Mouse (Mus musculus): ENCODE measurements around the gene Atp2a2. TPM values are rescaled to one million over a fixed set of nuclear protein-coding genes. Genes with fewer than 3 reads are reported as not detected.

Gene Atp2a2
- polyA plus RNA-seq, 1 experiment from 2014 or later, result 13.2 TPM

GRCm38 (mm10) chr5:122450913-122451317, 51.1 kb downstream of the Atp2a2 start:
- 56% methylated on average over 5 of the region's 5 CpGs for WGBS (ENCODE audit: insufficient replicate concordance)
- Histone ChIP-seq H3K9ac (no peak overlapping the region), H3K36me3 (replicated peaks) (peaks cover 49% of the 10 kb centered on the region), H3K4me3 (replicated peaks) (no peak overlapping the region), H3K4me1 (replicated peaks) (peaks cover 8% of the 10 kb centered on the region; the same call in 1 of the 2 replicates), H3K27me3 (no peaks in the 10 kb centered on the region), H3K27ac (replicated peaks) (no peak overlapping the region), H3K9me3 (replicated peaks) (no peaks in the 10 kb centered on the region), H3K4me2 (no peak overlapping the region)
- no peak for ATAC-seq (ENCODE audit: insufficient read depth)

GRCm38 (mm10) chr5:122449946-122450345, 52.1 kb downstream of the Atp2a2 start:
- no peak for ATAC-seq (ENCODE audit: insufficient read depth)
- H3K9me3 ChIP-seq (replicated peaks), result no peaks in the 10 kb centered on the region
- H3K4me2 ChIP-seq, result no peak overlapping the region
- no peak overlapping the region for H3K9ac ChIP-seq
- no peaks in the 10 kb centered on the region for H3K27me3 ChIP-seq
- H3K4me3 ChIP-seq (replicated peaks), result no peak overlapping the region
- 66% methylated on average over 7 of the region's 7 CpGs for WGBS (ENCODE audit: insufficient replicate concordance)
- H3K36me3 ChIP-seq (replicated peaks), result peaks cover 49% of the 10 kb centered on the region
- peaks cover 8% of the 10 kb centered on the region; the same call in 1 of the 2 replicates for H3K4me1 ChIP-seq (replicated peaks)
- H3K27ac ChIP-seq (replicated peaks), result no peak overlapping the region

- no peaks in the 10 kb centered on the region for H3K9me3 ChIP-seq (replicated peaks)
- peaks cover 8% of the 10 kb centered on the region; the same call in 1 of the 2 replicates for H3K4me1 ChIP-seq (replicated peaks)
- no peak overlapping the region for H3K4me2 ChIP-seq
- WGBS (ENCODE audit: insufficient replicate concordance), result 57% methylated on average over 5 of the region's 5 CpGs
- H3K9ac ChIP-seq, result no peak overlapping the region
- ATAC-seq (ENCODE audit: insufficient read depth), result no peak
- H3K27ac ChIP-seq (replicated peaks), result no peak overlapping the region
- H3K36me3 ChIP-seq (replicated peaks), result peaks cover 49% of the 10 kb centered on the region
- no peaks in the 10 kb centered on the region for H3K27me3 ChIP-seq
- H3K4me3 ChIP-seq (replicated peaks), result no peak overlapping the region
Observed at GRCm38 (mm10) chr5:122448869-122449268, 53.2 kb downstream of the Atp2a2 start.

DNA sequence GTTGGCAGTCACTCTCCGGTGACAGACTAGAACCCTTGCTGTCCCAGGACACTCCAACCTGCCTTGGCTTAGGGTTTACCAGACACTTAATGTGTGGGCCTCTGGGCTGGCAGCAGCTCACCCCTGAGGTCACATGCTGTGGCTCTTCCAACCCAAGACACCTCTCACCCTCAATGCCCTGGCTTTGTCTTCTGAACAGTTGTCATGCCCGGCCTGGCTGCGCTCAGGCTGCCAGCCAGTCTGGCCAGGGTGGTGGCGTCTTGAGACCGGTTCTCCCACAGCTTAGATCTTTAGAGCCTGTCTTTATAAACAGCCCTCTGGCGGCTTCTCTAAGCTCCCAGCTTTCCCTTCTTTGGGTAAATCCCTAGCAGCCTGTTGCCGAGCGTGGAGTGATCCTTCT, 54.2 kb downstream of the Atp2a2 start:
- no peak overlapping the region for H3K4me2 ChIP-seq
- 84% methylated on average over 8 of the region's 8 CpGs for WGBS (ENCODE audit: insufficient replicate concordance)
- peaks cover 8% of the 10 kb centered on the region; the same call in 1 of the 2 replicates for H3K4me1 ChIP-seq (replicated peaks)
- H3K36me3 ChIP-seq (replicated peaks), result peaks cover 49% of the 10 kb centered on the region
- H3K4me3 ChIP-seq (replicated peaks), result no peak overlapping the region
- no peak overlapping the region for H3K27ac ChIP-seq (replicated peaks)
- no peaks in the 10 kb centered on the region for H3K9me3 ChIP-seq (replicated peaks)
- no peaks in the 10 kb centered on the region for H3K27me3 ChIP-seq
- H3K9ac ChIP-seq, result no peak overlapping the region
- no peak for ATAC-seq (ENCODE audit: insufficient read depth)

GRCm38 (mm10) chr5:122445051-122445610, 56.9 kb downstream of the Atp2a2 start:
- ATAC-seq (ENCODE audit: insufficient read depth), result no peak
- 81% methylated on average over 11 of the region's 11 CpGs for WGBS (ENCODE audit: insufficient replicate concordance)
- H3K36me3 ChIP-seq (replicated peaks), result peaks cover 64% of the 10 kb centered on the region
- no peak overlapping the region for H3K9ac ChIP-seq
- no peak overlapping the region for H3K27ac ChIP-seq (replicated peaks)
- H3K4me3 ChIP-seq (replicated peaks), result no peak overlapping the region
- H3K9me3 ChIP-seq (replicated peaks), result no peaks in the 10 kb centered on the region
- no peaks in the 10 kb centered on the region for H3K4me1 ChIP-seq (replicated peaks)
- no peaks in the 10 kb centered on the region for H3K27me3 ChIP-seq
- H3K4me2 ChIP-seq, result no peak overlapping the region

DNA sequence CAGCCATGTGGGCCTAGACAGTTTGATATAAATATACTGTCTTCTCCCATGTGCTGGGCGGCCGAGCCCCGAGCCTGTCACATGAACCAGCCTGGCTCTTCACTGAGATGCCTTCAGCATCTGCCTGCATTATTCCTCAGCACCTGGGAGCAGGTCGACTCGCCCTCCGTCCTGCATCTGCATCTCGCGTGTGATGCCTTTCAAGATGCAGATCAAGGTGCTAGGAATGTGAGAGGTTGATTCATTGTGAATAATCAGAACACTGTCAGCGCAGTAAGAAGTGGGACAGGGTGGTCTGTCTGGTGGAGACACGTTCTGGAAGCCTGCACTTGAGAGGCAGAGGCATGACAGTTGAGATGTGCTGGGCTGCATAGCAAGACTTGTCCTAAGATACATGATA, 57.5 kb downstream of the Atp2a2 start:
- H3K27me3 ChIP-seq, result no peaks in the 10 kb centered on the region
- no peak overlapping the region for H3K9ac ChIP-seq
- no peak overlapping the region for H3K27ac ChIP-seq (replicated peaks)
- H3K36me3 ChIP-seq (replicated peaks), result peaks cover 71% of the 10 kb centered on the region
- H3K9me3 ChIP-seq (replicated peaks), result no peaks in the 10 kb centered on the region
- no peaks in the 10 kb centered on the region for H3K4me1 ChIP-seq (replicated peaks)
- no peak overlapping the region for H3K4me3 ChIP-seq (replicated peaks)
- WGBS (ENCODE audit: insufficient replicate concordance), result 85% methylated on average over 10 of the region's 10 CpGs
- no peak overlapping the region for H3K4me2 ChIP-seq
- no peak for ATAC-seq (ENCODE audit: insufficient read depth)

GRCm38 (mm10) chr5:122440095-122440630, 61.9 kb downstream of the Atp2a2 start:
- Histone ChIP-seq H3K4me2 (no peak overlapping the region), H3K36me3 (replicated peaks) (peaks cover 99% of the 10 kb centered on the region), H3K27me3 (no peaks in the 10 kb centered on the region), H3K9ac (no peak overlapping the region), H3K27ac (replicated peaks) (no peak overlapping the region), H3K4me3 (replicated peaks) (no peak overlapping the region), H3K4me1 (replicated peaks) (no peaks in the 10 kb centered on the region), H3K9me3 (replicated peaks) (no peaks in the 10 kb centered on the region)
- 89% methylated on average over 12 of the region's 12 CpGs for WGBS (ENCODE audit: insufficient replicate concordance)
- no peak for ATAC-seq (ENCODE audit: insufficient read depth)

- Histone ChIP-seq H3K4me1 (replicated peaks) (no peaks in the 10 kb centered on the region), H3K9ac (no peak overlapping the region), H3K4me2 (no peak overlapping the region), H3K9me3 (replicated peaks) (no peaks in the 10 kb centered on the region), H3K27ac (replicated peaks) (no peak overlapping the region; the same call in 1 of the 2 replicates), H3K36me3 (replicated peaks) (peaks cover 99% of the 10 kb centered on the region), H3K4me3 (replicated peaks) (no peak overlapping the region), H3K27me3 (no peaks in the 10 kb centered on the region)
- no peak; the same call in 1 of the 2 replicates for ATAC-seq (ENCODE audit: insufficient read depth)
- 84% methylated on average over 19 of the region's 19 CpGs for WGBS (ENCODE audit: insufficient replicate concordance)
Observed at GRCm38 (mm10) chr5:122439400-122440094, 62.5 kb downstream of the Atp2a2 start.

DNA sequence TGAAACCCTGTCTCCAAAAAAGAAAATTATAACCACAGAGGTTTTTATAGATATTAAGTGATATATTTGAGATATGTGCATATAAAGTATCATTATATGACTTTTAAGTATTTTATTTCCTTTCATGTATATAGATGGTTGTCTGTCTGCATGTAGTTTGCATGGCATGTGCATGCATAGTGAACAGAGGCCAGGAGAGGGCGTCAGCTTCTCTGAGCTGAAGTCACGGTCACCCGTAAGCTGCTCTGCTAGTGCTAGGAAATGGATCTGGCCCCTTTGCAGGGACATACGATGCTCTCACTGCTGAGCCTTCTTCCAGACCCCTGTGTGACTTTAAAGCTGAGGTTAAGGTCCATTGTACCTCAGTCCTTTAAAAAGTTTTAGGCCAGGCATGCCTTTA, 67.5 kb downstream of the Atp2a2 start:
- Histone ChIP-seq H3K36me3 (replicated peaks) (peaks cover 97% of the 10 kb centered on the region), H3K4me3 (replicated peaks) (no peak overlapping the region), H3K27me3 (no peaks in the 10 kb centered on the region), H3K27ac (replicated peaks) (no peak overlapping the region), H3K4me1 (replicated peaks) (no peaks in the 10 kb centered on the region), H3K9me3 (replicated peaks) (no peaks in the 10 kb centered on the region), H3K4me2 (no peak overlapping the region), H3K9ac (no peak overlapping the region)
- 69% methylated on average over 4 of the region's 4 CpGs for WGBS (ENCODE audit: insufficient replicate concordance)
- ATAC-seq (ENCODE audit: insufficient read depth), result no peak

DNA sequence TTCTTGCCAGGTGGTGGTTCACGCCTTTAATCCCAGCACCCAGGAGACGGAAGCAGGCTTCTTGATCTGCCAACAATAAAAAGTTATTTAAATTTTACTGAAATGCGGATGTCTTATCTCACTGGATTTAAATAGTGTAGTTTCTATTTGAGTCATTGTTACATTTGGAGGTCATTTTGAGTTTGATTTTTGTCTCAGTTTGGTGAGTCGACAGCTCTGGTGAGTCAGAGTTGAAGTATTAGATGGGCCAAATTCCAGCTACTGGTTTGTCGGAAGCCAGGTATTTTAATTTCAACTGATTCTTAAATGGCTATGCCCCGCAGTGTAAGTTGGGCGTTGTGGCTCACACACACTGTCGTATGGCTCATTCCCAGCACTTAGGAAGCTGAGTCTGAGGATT, 70.8 kb downstream of the Atp2a2 start:
- Histone ChIP-seq H3K4me3 (replicated peaks) (no peak overlapping the region), H3K4me1 (replicated peaks) (no peaks in the 10 kb centered on the region), H3K27ac (replicated peaks) (no peak overlapping the region), H3K9ac (no peak overlapping the region), H3K27me3 (no peaks in the 10 kb centered on the region), H3K4me2 (no peak overlapping the region), H3K9me3 (replicated peaks) (no peaks in the 10 kb centered on the region), H3K36me3 (replicated peaks) (peaks cover 93% of the 10 kb centered on the region)
- WGBS (ENCODE audit: insufficient replicate concordance), result 84% methylated on average over 8 of the region's 8 CpGs
- no peak for ATAC-seq (ENCODE audit: insufficient read depth)

DNA sequence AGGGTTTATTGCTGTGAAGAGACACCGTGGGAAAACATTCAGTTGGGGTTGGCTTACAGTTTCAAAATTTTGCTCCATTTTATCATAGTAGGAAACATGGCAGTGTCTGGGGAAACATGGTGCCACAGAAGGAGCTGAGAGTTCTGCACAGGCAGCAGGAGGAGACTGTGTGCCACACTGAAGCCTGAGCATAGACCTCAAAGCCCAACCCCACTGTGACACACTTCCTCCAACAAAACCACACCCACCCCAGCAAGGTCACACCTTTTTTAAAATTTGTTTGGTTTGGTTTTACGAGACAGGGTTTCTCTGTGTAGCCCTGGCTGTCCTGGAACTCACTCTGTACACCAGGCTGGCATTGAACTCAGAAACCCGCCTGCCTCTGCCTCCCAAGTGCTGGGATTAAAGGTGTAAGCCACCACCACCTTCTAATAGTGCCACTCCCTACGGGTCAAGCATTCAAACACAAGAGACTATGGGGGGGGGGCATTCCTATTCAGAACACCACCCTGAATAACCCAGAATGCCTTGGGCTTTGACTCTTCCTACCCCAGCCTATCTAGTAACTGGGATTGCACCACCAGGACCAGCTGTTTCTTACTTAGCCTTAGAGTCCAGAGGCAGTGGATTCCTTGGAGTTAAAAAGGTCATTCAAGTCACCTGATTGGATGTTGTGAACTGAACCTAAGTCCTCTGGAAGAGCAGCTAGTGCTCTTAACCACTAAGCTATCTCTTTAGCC, 71.8 kb downstream of the Atp2a2 start:
- peaks cover 92% of the 10 kb centered on the region for H3K36me3 ChIP-seq (replicated peaks)
- no peak for ATAC-seq (ENCODE audit: insufficient read depth)
- H3K4me3 ChIP-seq (replicated peaks), result no peak overlapping the region
- no peaks in the 10 kb centered on the region for H3K4me1 ChIP-seq (replicated peaks)
- H3K27me3 ChIP-seq, result no peaks in the 10 kb centered on the region
- no peaks in the 10 kb centered on the region for H3K9me3 ChIP-seq (replicated peaks)
- no peak overlapping the region for H3K9ac ChIP-seq
- no peak overlapping the region for H3K27ac ChIP-seq (replicated peaks)
- 75% methylated on average over 4 of the region's 4 CpGs for WGBS (ENCODE audit: insufficient replicate concordance)
- no peak overlapping the region for H3K4me2 ChIP-seq
